Mouse (Mus musculus) hindbrain, embryonic 10.5 days (tissue): Measurements from ENCODE around the gene Rgs13. TPM values are rescaled to one million over a fixed set of nuclear protein-coding genes. Genes with fewer than 3 reads are reported as not detected.
A peak's percentile ranks its signal among the peaks of the same experiment; 100 is the strongest.

Source experiments
- DNase-seq: peaks from one replicate; pipeline ENCODE4 v3.0.0-alpha.2; 2017; ENCODE audit warnings: low spot score
- H3K27ac ChIP-seq: fragments of 300-500 bp; sonication (generic); 2 replicates; pipeline ENCODE4 v1.5.1; 2016; ENCODE audit warnings: mild to moderate bottlenecking, moderate library complexity
- H3K27me3 ChIP-seq: fragments of 300-500 bp; sonication (generic); 2 replicates; pipeline ENCODE4 v1.6.1; 2016; ENCODE audit warnings: mild to moderate bottlenecking; ENCODE audit not compliant: poor library complexity, insufficient read depth, severe bottlenecking
- H3K36me3 ChIP-seq: fragments of 300-500 bp; sonication (generic); 2 replicates; pipeline ENCODE4 v1.6.1; 2016; ENCODE audit warnings: mild to moderate bottlenecking, moderate library complexity
- H3K4me1 ChIP-seq: fragments of 300-500 bp; sonication (generic); replicated peaks from 2 replicates; pipeline ENCODE4 v1.6.1; 2016; ENCODE audit warnings: mild to moderate bottlenecking
- H3K4me3 ChIP-seq: fragments of 300-500 bp; sonication (generic); 2 replicates; pipeline ENCODE4 v1.5.1; 2016; ENCODE audit warnings: mild to moderate bottlenecking, moderate library complexity
- H3K9me3 ChIP-seq: fragments of 300-500 bp; sonication (generic); 2 replicates; pipeline ENCODE4 v1.6.1; 2016; ENCODE audit warnings: mild to moderate bottlenecking, moderate library complexity
- WGBS: fragments of 180-500 bp; shearing (Covaris S2); methylation state at CpG from one replicate; pipeline ENCODE4 v1.1.7; 2016; 5-methylcytosine and 5-hydroxymethylcytosine counted together
- polyA plus RNA-seq: library from polyadenylated mRNA; unstranded; fragments of >200 nt; fragmentation: Nextera tagmentation; extraction: Ambion mirVana; gene quantifications from 2 replicates; pipeline ENCODE4 v1.2.1, GENCODE M21; 2016

The Rgs13 gene
- polyA plus RNA-seq, result 0.61 and 1.1 TPM in 2 replicates

DNA sequence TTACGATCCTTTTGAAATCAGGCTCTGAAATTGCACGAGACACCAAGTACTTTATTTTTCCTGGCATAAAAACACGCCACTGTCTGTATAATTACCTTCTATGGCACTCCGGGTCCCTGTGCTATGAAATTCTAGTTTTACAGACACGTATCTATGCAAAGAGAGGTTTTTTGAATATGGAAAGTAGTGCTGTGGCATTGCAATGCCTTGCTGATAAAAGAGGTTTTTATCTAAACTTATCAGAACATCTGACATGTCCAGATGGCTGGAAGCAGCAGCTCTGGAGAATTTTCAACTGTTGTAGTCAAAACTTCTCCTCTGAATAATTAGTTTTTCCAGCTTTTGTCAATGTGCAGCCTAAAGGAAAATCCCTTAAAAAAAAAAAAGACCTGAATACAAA, at the start of gene Rgs13:
TSS of gene Rgs13 (minus strand) at position 207 of the 400 bp plus-strand sequence.
- DNase-seq, result no peak
- H3K27ac ChIP-seq, result no peak within 1 kb of the TSS

DNA sequence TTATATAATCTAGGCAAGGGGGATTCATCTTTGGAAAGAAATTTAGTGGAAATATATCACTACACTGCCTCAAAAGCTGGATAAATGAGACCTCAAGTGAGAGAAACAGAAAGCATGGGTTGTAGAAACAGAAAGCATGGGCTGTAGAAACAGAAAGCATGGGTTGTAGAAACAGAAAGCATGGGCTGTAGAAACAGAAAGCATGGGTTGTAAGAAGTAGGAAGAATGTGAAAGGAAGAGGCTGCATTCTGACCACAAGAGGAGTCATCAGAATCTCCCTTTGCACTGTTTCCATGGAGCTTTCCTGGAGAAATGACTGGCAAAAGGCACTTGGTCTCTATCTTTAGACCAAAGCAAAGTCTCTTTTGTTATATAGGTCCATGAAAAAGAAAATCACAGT, 38.1 kb upstream of the Rgs13 start:
- Histone ChIP-seq H3K9me3 (no peaks in the 10 kb centered on the region), H3K36me3 (no peaks in the 10 kb centered on the region), H3K27ac (no peak overlapping the region), H3K4me1 (no peaks in the 10 kb centered on the region), H3K27me3 (no peaks in the 10 kb centered on the region), H3K4me3 (no peak overlapping the region)
- no peak for DNase-seq

More for the DNA sequence above, at the start of gene Rgs13:
- 66% methylated on average over 5 of the region's 5 CpGs for WGBS
- peaks cover 16% of the 10 kb centered on the region; the same call in 1 of the 2 replicates for H3K4me1 ChIP-seq
- H3K36me3 ChIP-seq, result no peaks in the 10 kb centered on the region
- no peaks in the 10 kb centered on the region for H3K9me3 ChIP-seq
- no peaks in the 10 kb centered on the region; the same call in 1 of the 2 replicates for H3K27me3 ChIP-seq
- H3K4me3 ChIP-seq, result no peak within 1 kb of the TSS

DNA sequence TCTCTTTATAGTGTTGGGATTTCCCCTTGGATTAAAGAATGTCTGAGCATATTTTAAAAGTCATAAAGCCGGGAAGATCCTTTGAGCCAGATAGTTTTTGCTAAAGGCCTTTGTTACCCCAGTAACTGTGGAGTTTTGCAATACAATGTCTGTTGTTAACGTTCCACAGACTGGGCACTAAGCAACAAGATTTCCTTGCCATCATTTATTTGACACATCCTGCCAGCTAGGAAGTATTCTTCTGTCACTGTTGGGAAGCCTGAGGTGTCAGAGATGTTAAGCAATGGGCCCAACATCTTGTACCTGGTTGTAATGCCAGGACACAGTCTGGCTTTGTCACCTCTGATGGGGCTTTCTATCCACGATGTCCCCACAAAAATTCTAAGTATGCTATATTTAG, 33.7 kb upstream of the Rgs13 start:
- no peak overlapping the region for H3K27ac ChIP-seq
- H3K4me1 ChIP-seq, result no peaks in the 10 kb centered on the region
- no peaks in the 10 kb centered on the region for H3K9me3 ChIP-seq
- no peaks in the 10 kb centered on the region for H3K36me3 ChIP-seq
- no peak for DNase-seq
- H3K4me3 ChIP-seq, result no peak overlapping the region
- H3K27me3 ChIP-seq, result no peaks in the 10 kb centered on the region
- 75% methylated on average over 3 of the region's 3 CpGs for WGBS

DNA sequence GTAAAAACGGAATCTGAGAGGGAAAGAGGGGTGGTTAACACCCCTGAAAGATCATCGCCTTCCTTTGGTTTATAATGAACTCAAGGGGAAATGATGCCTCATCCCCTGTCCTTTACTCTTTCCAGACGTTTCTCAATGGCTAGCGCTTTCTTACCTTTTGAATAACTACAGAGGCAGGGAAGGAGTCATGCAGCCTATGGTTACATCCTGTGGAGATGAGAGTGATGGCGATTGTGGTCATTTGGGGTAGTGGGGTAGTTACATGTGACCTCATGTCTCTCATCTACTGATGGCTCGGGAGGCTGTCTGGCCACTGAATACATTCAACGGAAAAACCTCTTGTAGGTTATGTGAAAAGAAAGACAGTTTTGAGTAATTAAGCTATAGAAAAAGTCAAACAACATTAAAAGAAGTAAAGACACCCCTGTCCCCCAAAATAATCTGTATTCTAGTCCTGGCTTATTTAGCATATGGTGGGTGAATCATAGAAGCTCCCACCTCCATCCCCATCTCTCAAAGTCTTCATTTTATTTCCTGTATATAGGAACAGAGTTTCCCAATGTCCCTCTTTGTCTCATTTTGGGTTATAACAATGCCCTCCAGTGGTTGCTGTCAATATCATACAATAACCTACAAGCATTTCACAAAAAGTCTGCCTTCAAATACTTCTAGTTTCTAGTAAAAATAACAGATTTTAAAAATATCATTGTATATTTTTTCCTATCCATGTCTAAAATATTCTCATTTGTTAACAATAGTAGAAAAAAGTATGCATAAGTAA, 29.3 kb upstream of the Rgs13 start:
- no peak overlapping the region for H3K27ac ChIP-seq
- DNase-seq, result no peak
- no peaks in the 10 kb centered on the region for H3K36me3 ChIP-seq
- no peaks in the 10 kb centered on the region for H3K4me1 ChIP-seq
- 77% methylated on average over 7 of the region's 7 CpGs for WGBS
- no peaks in the 10 kb centered on the region for H3K9me3 ChIP-seq
- no peaks in the 10 kb centered on the region for H3K27me3 ChIP-seq
- H3K4me3 ChIP-seq, result no peak overlapping the region

DNA sequence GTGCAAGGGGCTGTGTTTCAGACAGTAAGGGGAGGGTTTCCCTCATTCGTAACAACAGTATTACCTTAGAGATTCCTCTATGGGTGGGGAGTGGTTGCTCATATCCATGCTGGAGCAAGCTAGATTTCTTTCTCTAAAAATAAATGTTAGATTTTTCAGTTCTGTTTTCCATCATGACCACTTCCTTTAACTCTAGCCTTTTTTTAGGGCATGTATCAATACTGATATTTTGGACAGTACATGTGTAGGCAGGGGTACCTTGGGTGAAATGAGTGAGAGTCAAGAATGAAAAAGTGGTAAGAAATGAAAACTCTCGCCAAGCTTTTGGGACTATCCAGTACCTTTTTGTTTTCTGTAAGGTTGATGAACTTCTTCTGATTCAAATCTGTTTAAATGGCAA, 27.6 kb upstream of the Rgs13 start:
- no peaks in the 10 kb centered on the region for H3K27me3 ChIP-seq
- H3K4me1 ChIP-seq, result no peaks in the 10 kb centered on the region
- DNase-seq, result no peak
- WGBS, result 87% methylated on average over 2 of the region's 2 CpGs
- no peaks in the 10 kb centered on the region for H3K36me3 ChIP-seq
- no peak overlapping the region for H3K4me3 ChIP-seq
- no peak overlapping the region for H3K27ac ChIP-seq
- H3K9me3 ChIP-seq, result no peaks in the 10 kb centered on the region

DNA sequence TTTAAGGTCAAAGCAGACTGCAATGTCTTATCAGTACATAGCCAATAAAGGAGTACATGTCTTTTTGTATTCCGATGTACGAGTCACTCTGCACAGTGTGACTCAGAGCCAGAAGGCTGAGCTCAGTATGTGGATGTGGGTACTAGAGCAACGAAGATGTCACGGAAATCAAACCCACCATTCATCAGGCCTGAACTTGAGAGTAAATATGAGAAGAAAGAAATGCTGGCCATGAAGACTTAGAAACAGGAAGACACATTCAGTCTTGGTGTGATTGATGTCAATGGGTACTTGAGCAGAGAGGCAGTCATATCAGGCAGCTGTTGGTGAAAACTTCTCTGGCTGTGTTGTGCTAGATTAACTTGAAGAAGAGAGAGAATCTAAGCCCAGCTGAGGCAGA, 25.8 kb upstream of the Rgs13 start:
- no peaks in the 10 kb centered on the region for H3K9me3 ChIP-seq
- WGBS, result 96% methylated on average over 4 of the region's 4 CpGs
- H3K4me3 ChIP-seq, result no peak overlapping the region

DNA sequence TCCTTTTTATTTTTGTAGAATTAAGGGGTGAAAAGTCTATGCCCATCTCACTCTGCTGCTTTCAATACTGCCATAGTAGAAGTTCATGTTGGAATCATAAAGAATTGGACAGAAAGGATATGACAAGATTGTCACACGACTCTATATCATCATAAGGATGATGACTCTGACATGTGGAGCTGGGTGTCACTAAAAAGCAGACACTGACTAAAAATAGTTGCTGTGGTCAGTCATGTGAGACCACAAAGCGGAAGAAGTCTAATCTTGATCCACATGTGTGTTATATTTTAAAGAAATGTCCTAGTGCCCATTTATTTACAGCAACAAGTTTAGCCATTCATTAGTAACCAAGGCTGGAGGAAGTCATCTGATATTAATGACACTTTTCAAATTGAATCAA, 23.3 kb upstream of the Rgs13 start:
- no peak overlapping the region for H3K27ac ChIP-seq
- DNase-seq, result no peak
- H3K4me1 ChIP-seq, result no peaks in the 10 kb centered on the region
- no peak overlapping the region for H3K4me3 ChIP-seq
- no peaks in the 10 kb centered on the region for H3K36me3 ChIP-seq
- WGBS, result 89% methylated on average over 2 of the region's 2 CpGs
- no peaks in the 10 kb centered on the region for H3K9me3 ChIP-seq
- no peaks in the 10 kb centered on the region for H3K27me3 ChIP-seq

More for the DNA sequence above, 25.8 kb upstream of the Rgs13 start:
- no peaks in the 10 kb centered on the region for H3K4me1 ChIP-seq
- no peak for DNase-seq
- no peak overlapping the region for H3K27ac ChIP-seq
- no peaks in the 10 kb centered on the region for H3K27me3 ChIP-seq
- no peaks in the 10 kb centered on the region for H3K36me3 ChIP-seq

DNA sequence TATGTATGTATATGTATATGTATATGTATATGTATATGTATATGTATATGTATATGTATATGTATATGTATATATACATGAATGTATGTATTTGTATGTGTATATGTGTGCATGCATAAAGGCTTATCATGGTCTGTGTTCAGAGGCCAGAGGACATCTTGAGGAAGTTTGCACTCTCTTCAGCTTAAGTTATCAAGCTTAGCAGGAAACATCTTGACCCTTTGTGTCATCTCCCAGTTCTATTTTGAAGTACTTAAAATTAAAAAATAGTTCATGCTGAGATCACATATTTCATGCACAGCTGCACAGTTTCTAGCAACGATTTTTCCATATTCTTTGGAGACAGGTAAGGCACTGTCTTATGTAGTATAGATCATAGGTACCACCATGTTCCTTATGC, 22.4 kb upstream of the Rgs13 start:
- Histone ChIP-seq H3K27ac (no peak overlapping the region), H3K4me3 (no peak overlapping the region), H3K27me3 (no peaks in the 10 kb centered on the region), H3K36me3 (no peaks in the 10 kb centered on the region), H3K9me3 (no peaks in the 10 kb centered on the region), H3K4me1 (no peaks in the 10 kb centered on the region)
- 71% methylated on average over 1 of the region's 1 CpGs for WGBS
- DNase-seq, result no peak

DNA sequence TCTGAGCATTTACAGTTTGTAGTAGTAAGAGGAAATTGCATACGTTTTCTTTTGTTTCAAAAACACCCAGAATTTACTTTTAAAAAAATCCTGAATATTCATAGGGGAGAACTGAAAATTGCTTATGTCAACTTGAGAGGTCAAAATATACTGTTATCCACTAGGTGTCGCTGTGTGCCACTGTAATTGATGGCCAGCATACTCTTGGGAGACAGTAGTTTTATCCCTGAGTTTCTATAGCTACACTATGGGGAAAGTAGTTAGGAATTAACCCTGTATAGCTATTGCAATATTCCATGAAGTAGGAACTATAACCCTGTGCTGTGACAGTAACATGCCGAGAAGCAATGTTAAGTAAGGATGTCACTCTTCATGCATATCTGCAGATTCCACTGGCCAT, 20.5 kb upstream of the Rgs13 start:
- Histone ChIP-seq H3K4me1 (no peaks in the 10 kb centered on the region), H3K27ac (no peak overlapping the region), H3K4me3 (no peak overlapping the region), H3K9me3 (no peaks in the 10 kb centered on the region), H3K36me3 (no peaks in the 10 kb centered on the region), H3K27me3 (no peaks in the 10 kb centered on the region)
- DNase-seq, result peak; percentile 14
- 28% methylated on average over 3 of the region's 3 CpGs for WGBS

DNA sequence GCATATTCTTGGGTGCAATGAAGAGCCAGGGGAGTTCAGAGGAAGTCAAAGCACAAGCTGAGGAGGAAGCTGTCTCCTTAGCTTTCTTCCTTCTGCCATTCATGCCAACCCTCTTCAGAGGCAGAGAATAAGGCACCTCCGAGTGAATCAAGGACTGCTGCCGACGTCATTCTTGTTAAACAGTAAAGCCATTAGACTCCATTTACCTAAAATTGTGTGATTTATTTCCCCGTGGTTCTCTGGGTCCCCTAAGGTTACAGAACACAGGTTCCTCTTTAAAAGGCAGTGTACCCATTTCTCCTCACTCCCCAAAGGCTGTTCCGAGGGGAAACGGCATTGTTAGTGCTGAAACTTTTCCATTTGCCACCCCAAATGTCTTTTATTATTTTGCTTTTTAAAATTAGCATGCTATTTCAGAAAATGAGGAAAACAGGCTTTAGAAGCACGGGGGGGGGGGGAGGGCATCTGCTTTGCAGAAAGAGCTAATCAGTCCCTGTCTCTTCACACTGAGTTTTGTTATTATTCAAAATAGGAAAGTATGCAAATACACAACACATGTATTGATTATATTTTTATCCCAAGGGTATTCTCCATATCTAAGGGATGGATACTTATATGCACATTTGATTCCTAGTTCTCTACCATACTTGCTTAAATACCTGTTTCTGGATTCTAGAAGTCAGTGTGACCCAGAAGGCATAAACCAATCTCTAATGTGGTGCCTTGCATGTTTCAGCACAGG, 9.7 kb upstream of the Rgs13 start:
- no peaks in the 10 kb centered on the region for H3K9me3 ChIP-seq
- H3K27me3 ChIP-seq, result no peaks in the 10 kb centered on the region
- H3K4me3 ChIP-seq, result no peak overlapping the region
- no peaks in the 10 kb centered on the region for H3K36me3 ChIP-seq
- H3K27ac ChIP-seq, result no peak overlapping the region
- no peak for DNase-seq
- 75% methylated on average over 7 of the region's 7 CpGs for WGBS
- no peaks in the 10 kb centered on the region for H3K4me1 ChIP-seq

DNA sequence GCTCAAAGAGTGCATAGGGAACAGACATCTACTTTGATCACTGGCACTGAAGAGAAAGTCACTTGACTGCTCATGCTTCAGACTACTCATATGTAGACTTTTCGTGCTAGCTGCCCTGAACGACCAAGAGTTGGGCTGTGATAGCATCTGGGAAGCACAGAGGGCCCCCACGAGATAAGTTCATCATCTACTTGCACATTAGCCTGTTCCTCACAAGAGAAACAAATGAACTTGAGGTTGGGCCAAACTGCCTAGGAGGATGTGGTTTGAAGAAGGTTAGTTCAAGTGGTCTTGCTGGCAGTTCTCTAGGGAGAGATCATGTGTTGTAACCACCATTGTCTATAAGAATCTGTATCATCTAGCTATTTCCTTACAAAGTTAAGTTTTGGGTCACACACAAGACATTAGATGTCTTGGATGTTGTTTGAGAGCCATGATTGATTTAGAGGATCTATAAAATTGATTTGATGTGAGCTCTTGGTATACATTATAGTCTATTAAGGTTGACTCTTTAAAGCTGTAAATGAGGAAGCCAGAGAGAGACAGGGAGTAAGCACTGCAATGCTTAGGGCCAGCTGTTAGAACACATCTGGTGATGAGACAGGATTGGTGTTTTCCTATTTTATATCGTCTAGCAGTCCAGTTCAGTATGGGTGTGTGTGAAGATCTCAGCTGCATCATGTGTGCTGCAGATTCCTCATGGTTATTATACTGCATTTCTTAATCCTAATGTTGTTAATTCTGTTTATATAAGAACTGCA, 8.0 kb upstream of the Rgs13 start:
- DNase-seq, result no peak
- H3K27ac ChIP-seq, result no peak overlapping the region
- WGBS, result 82% methylated on average over 4 of the region's 4 CpGs

DNA sequence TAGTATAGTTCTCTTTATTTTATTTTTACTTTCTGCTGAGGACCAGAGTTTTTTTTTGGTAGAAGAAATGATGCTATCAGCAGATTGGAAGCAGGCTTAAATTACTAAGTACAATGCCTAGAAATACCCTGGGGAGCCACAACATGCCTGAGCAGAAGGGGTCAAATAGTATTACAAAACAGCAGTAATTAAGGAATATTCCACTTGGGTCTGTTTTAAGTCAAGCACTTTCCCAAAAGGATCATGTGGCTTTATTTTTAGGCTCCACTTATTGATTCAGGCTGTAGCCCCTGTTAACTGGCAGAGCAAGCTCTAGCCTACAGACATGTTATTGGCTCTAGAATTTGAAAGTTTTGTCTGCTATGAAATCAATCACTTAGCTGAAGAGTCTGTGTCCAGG, 6.5 kb upstream of the Rgs13 start:
- H3K27ac ChIP-seq, result no peak overlapping the region
- H3K27me3 ChIP-seq, result no peaks in the 10 kb centered on the region; the same call in 1 of the 2 replicates
- no peak overlapping the region for H3K4me3 ChIP-seq
- no peaks in the 10 kb centered on the region for H3K36me3 ChIP-seq
- H3K4me1 ChIP-seq, result no peaks in the 10 kb centered on the region
- DNase-seq, result no peak
- no peaks in the 10 kb centered on the region for H3K9me3 ChIP-seq

More for the DNA sequence above, 8.0 kb upstream of the Rgs13 start:
- H3K4me3 ChIP-seq, result no peak overlapping the region
- no peaks in the 10 kb centered on the region for H3K36me3 ChIP-seq
- H3K9me3 ChIP-seq, result no peaks in the 10 kb centered on the region
- no peaks in the 10 kb centered on the region for H3K27me3 ChIP-seq
- H3K4me1 ChIP-seq, result no peaks in the 10 kb centered on the region

DNA sequence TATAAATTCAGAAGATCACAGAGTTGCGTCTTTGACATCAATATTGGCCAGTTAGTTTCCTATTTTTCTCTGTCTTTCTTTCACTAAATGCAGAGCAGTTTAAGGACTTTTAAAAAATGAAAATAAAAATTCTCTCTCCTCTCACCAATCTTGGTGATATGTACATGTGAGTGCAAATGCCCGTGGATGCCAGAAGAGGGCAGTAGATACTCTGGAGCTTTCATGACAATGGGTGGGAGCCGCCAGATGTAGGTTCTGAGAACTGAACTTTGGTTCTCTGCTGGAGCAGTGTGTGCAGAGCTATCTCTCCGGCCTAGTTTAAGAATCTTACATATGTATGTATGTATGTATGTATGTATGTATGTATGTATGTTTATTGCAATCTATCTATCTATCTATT, 2.4 kb upstream of the Rgs13 start:
- H3K27me3 ChIP-seq, result no peaks in the 10 kb centered on the region; the same call in 1 of the 2 replicates
- H3K36me3 ChIP-seq, result no peaks in the 10 kb centered on the region
- no peak overlapping the region for H3K4me3 ChIP-seq
- no peak for DNase-seq
- H3K27ac ChIP-seq, result no peak overlapping the region
- WGBS, result 91% methylated on average over 4 of the region's 4 CpGs
- peaks cover 16% of the 10 kb centered on the region; the same call in 1 of the 2 replicates for H3K4me1 ChIP-seq
- no peaks in the 10 kb centered on the region for H3K9me3 ChIP-seq
